Mouse (Mus musculus) bone marrow, adult 2 months (tissue): ENCODE data around the gene Hnrnpll.

Experiments
- CTCF ChIP-seq: fragments of 200-500 bp; IDR thresholded peaks from 2 replicates; pipeline ENCODE4 v1.5.1; 2011; ENCODE audit warnings: low read length, control low read depth; ENCODE audit not compliant: control insufficient read depth, insufficient read depth
- POLR2A ChIP-seq: fragments of 200-500 bp; IDR thresholded peaks from 2 replicates; pipeline ENCODE4 v1.6.1; 2011; ENCODE audit warnings: low read depth, mild to moderate bottlenecking, control low read depth, low read length, borderline replicate concordance; ENCODE audit not compliant: control insufficient read depth

- TF ChIP-seq CTCF, result no peak
- no peak for TF ChIP-seq POLR2A
Measured at GRCm38 (mm10) chr17:80086591-80086990, 24.5 kb upstream of the Hnrnpll start.
